Mouse (Mus musculus) stomach, embryonic 16.5 days (tissue): Measurements from ENCODE around the gene Atp11c. TPM values are rescaled to one million over a fixed set of nuclear protein-coding genes. Genes with fewer than 3 reads are reported as not detected.
A peak's percentile ranks its signal among the peaks of the same experiment; 100 is the strongest.

Source experiments
- ATAC-seq: fragments of 200-750 bp; cut with Nextera tagmentation; 2 replicates; pipeline ENCODE4 v1.8.0; 2017; ENCODE audit warnings: moderate number of reproducible peaks, moderate TSS enrichment; ENCODE audit not compliant: insufficient read depth, low FRiP score
- H3K27ac ChIP-seq: fragments of 300-500 bp; sonication (generic); 2 replicates; pipeline ENCODE4 v1.5.1; 2014; ENCODE audit warnings: low read length
- H3K27me3 ChIP-seq: fragments of 300-500 bp; sonication (generic); 2 replicates; pipeline ENCODE4 v1.6.1; 2014; ENCODE audit warnings: low read length, control low read depth, mixed read lengths; ENCODE audit not compliant: control insufficient read depth, insufficient read depth
- H3K36me3 ChIP-seq: fragments of 300-500 bp; sonication (generic); 2 replicates; pipeline ENCODE4 v1.6.1; 2014; ENCODE audit warnings: low read length; ENCODE audit not compliant: control insufficient read depth, insufficient read depth
- H3K4me1 ChIP-seq: fragments of 300-500 bp; sonication (generic); 2 replicates; pipeline ENCODE4 v1.6.1; 2014; ENCODE audit warnings: low read length, control low read depth, mixed read lengths; ENCODE audit not compliant: control insufficient read depth, insufficient read depth
- H3K4me2 ChIP-seq: fragments of 300-500 bp; sonication (generic); 2 replicates; pipeline ENCODE4 v1.6.1; 2014; ENCODE audit warnings: low read depth, low read length, mixed read lengths
- H3K4me3 ChIP-seq: fragments of 300-500 bp; sonication (generic); replicated peaks from 2 replicates; pipeline ENCODE4 v1.5.1; 2014; ENCODE audit warnings: mild to moderate bottlenecking, low read length
- H3K9ac ChIP-seq: fragments of 300-500 bp; sonication (generic); 2 replicates; pipeline ENCODE4 v1.6.1; 2014; ENCODE audit warnings: low read length
- H3K9me3 ChIP-seq: fragments of 300-500 bp; sonication (generic); replicated peaks from 2 replicates; pipeline ENCODE4 v1.6.1; 2016; ENCODE audit warnings: low read length, control low read depth; ENCODE audit not compliant: control insufficient read depth
- WGBS: fragments of 180-500 bp; shearing (Covaris S2); extraction: QIAGEN DNeasy Blood & Tissue Kit; methylation state at CpG from one replicate; pipeline ENCODE4 v1.1.7; 2014; 5-methylcytosine and 5-hydroxymethylcytosine counted together
- polyA plus RNA-seq: library from polyadenylated mRNA; unstranded; fragments of >200 nt; fragmentation: Nextera tagmentation; extraction: Ambion mirVana; gene quantifications from 2 replicates; pipeline ENCODE4 v1.2.1, GENCODE M21; 2015

Atp11c gene
- polyA plus RNA-seq, 1 experiment from 2014 or later: 6.6 TPM

- H3K4me2 ChIP-seq: no peak overlapping the region
- no peak overlapping the region for H3K27ac ChIP-seq
- no peak overlapping the region for H3K4me3 ChIP-seq
- no peaks in the 10 kb centered on the region for H3K27me3 ChIP-seq
- no peaks in the 10 kb centered on the region for H3K36me3 ChIP-seq
- H3K9me3 ChIP-seq: no peaks in the 10 kb centered on the region
- WGBS: 57% methylated on average over 4 of the region's 4 CpGs
- H3K4me1 ChIP-seq: no peaks in the 10 kb centered on the region
- H3K9ac ChIP-seq: no peak overlapping the region
- ATAC-seq: no peak
Observed at GRCm38 (mm10) chrX:60544098-60544497, 48.4 kb downstream of the Atp11c start.

- 64% methylated on average over 1 of the region's 1 CpGs for WGBS
- Histone ChIP-seq H3K9me3 (no peaks in the 10 kb centered on the region), H3K4me1 (no peaks in the 10 kb centered on the region), H3K4me3 (no peak overlapping the region), H3K36me3 (no peaks in the 10 kb centered on the region), H3K27ac (no peak overlapping the region), H3K9ac (no peak overlapping the region), H3K27me3 (no peaks in the 10 kb centered on the region), H3K4me2 (no peak overlapping the region)
- no peak for ATAC-seq
Observed at GRCm38 (mm10) chrX:60542901-60543300, 49.6 kb downstream of the Atp11c start.

GRCm38 (mm10) chrX:60539149-60539548, 53.3 kb downstream of the Atp11c start, which contains the start of gene Gm7073:
Gene Gm7073, minus strand, starts transcription at chrX:60539249.
- H3K4me2 ChIP-seq: no peak within 1 kb of the TSS
- no peak within 1 kb of the TSS for H3K27ac ChIP-seq
- no peak within 1 kb of the TSS for H3K9ac ChIP-seq
- no peaks in the 10 kb centered on the region for H3K36me3 ChIP-seq
- H3K27me3 ChIP-seq: no peaks in the 10 kb centered on the region
- H3K4me1 ChIP-seq: no peaks in the 10 kb centered on the region
- H3K9me3 ChIP-seq: no peaks in the 10 kb centered on the region
- H3K4me3 ChIP-seq: no peak within 1 kb of the TSS
- ATAC-seq: no peak

- no peaks in the 10 kb centered on the region for H3K27me3 ChIP-seq
- H3K4me1 ChIP-seq: no peaks in the 10 kb centered on the region
- no peak overlapping the region for H3K4me2 ChIP-seq
- no peaks in the 10 kb centered on the region for H3K36me3 ChIP-seq
- H3K27ac ChIP-seq: no peak overlapping the region
- H3K9ac ChIP-seq: no peak overlapping the region
- H3K9me3 ChIP-seq: no peaks in the 10 kb centered on the region
- H3K4me3 ChIP-seq: no peak overlapping the region
- ATAC-seq: no peak
Observed at GRCm38 (mm10) chrX:60503995-60504394, 88.5 kb downstream of the Atp11c start.

GRCm38 (mm10) chrX:60497750-60498149, 94.7 kb downstream of the Atp11c start:
- Histone ChIP-seq H3K27ac (no peak overlapping the region), H3K27me3 (no peaks in the 10 kb centered on the region), H3K4me1 (no peaks in the 10 kb centered on the region), H3K4me3 (no peak overlapping the region), H3K36me3 (no peaks in the 10 kb centered on the region), H3K9ac (no peak overlapping the region), H3K4me2 (no peak overlapping the region), H3K9me3 (no peaks in the 10 kb centered on the region)
- WGBS: 86% methylated on average over 1 of the region's 1 CpGs
- no peak for ATAC-seq

- Histone ChIP-seq H3K9ac (no peak overlapping the region), H3K4me3 (no peak overlapping the region), H3K27me3 (no peaks in the 10 kb centered on the region), H3K9me3 (no peaks in the 10 kb centered on the region), H3K36me3 (no peaks in the 10 kb centered on the region), H3K4me1 (no peaks in the 10 kb centered on the region), H3K4me2 (no peak overlapping the region), H3K27ac (no peak overlapping the region)
- ATAC-seq: no peak
Observed at GRCm38 (mm10) chrX:60495308-60495707, 97.2 kb downstream of the Atp11c start.

- Histone ChIP-seq H3K9me3 (no peaks in the 10 kb centered on the region), H3K27me3 (no peaks in the 10 kb centered on the region), H3K27ac (no peak overlapping the region), H3K36me3 (no peaks in the 10 kb centered on the region), H3K4me3 (no peak overlapping the region), H3K4me1 (no peaks in the 10 kb centered on the region), H3K9ac (no peak overlapping the region), H3K4me2 (no peak overlapping the region)
- WGBS: 10% methylated on average over 2 of the region's 2 CpGs
- ATAC-seq: no peak
Observed at GRCm38 (mm10) chrX:60463786-60464185, 128.7 kb downstream of the Atp11c start.

- Histone ChIP-seq H3K36me3 (no peaks in the 10 kb centered on the region), H3K4me1 (no peaks in the 10 kb centered on the region), H3K4me2 (no peak overlapping the region), H3K9ac (no peak overlapping the region), H3K4me3 (no peak overlapping the region), H3K27ac (no peak overlapping the region), H3K27me3 (no peaks in the 10 kb centered on the region), H3K9me3 (no peaks in the 10 kb centered on the region)
- ATAC-seq: no peak
- 56% methylated on average over 4 of the region's 4 CpGs for WGBS
Observed at GRCm38 (mm10) chrX:60414563-60415111, 177.9 kb downstream of the Atp11c start.

- no peaks in the 10 kb centered on the region; the same call in 1 of the 2 replicates for H3K4me1 ChIP-seq
- no peaks in the 10 kb centered on the region for H3K27me3 ChIP-seq
- no peak overlapping the region for H3K4me2 ChIP-seq
- WGBS: 60% methylated on average over 4 of the region's 4 CpGs
- H3K36me3 ChIP-seq: no peaks in the 10 kb centered on the region
- H3K9me3 ChIP-seq: no peaks in the 10 kb centered on the region
- no peak overlapping the region for H3K4me3 ChIP-seq
- H3K27ac ChIP-seq: no peak overlapping the region
- ATAC-seq: no peak
- H3K9ac ChIP-seq: no peak overlapping the region
Observed at GRCm38 (mm10) chrX:60405681-60406080, 186.8 kb downstream of the Atp11c start.

- Histone ChIP-seq H3K4me2 (peak overlapping the region; percentile 42), H3K27ac (peak overlapping the region; percentile 94), H3K4me3 (peak overlapping the region; percentile 65), H3K27me3 (no peaks in the 10 kb centered on the region), H3K4me1 (no peaks in the 10 kb centered on the region; the same call in 1 of the 2 replicates), H3K36me3 (no peaks in the 10 kb centered on the region), H3K9me3 (no peaks in the 10 kb centered on the region), H3K9ac (peak overlapping the region; percentile 87)
- WGBS: 11% methylated on average over 17 of the region's 17 CpGs
- ATAC-seq: peak; percentile 92
Observed at GRCm38 (mm10) chrX:60404668-60405044, 187.8 kb downstream of the Atp11c start.
